Mouse (Mus musculus): Measurements from ENCODE around the gene Aoc3. TPM values are rescaled to one million over a fixed set of nuclear protein-coding genes. Genes with fewer than 3 reads are reported as not detected.

Gene Aoc3
- total and polyA plus RNA-seq, 3 experiments = 0.62 to 2.2 TPM; not detected in 1

GRCm38 (mm10) chr11:101355916-101356315 lies 25.5 kb downstream of the Aoc3 start:
- H3K4me3 ChIP-seq (ENCODE audit: control insufficient read depth in 1 of 2, insufficient read depth in 1 of 2, low read depth in 2 of 2, low read length in 2 of 2) = no peak overlapping the region
- H3K27me3 ChIP-seq (ENCODE audit: control insufficient read depth in 1 of 2, insufficient read depth in 2 of 2, low read length in 2 of 2) = peaks cover 0 to 8% of the 10 kb centered on the region in 2 experiments
- H3K79me2 ChIP-seq (ENCODE audit: control insufficient read depth, insufficient read depth, low read length, poor library complexity) = no peaks in the 10 kb centered on the region
- H3K36me3 ChIP-seq (ENCODE audit: control insufficient read depth in 1 of 2, insufficient read depth in 2 of 2, low read length in 2 of 2) = peaks cover 0 to 10% of the 10 kb centered on the region in 2 experiments; a peak in 2 of 4 replicates
- H3K9me3 ChIP-seq (replicated peaks; ENCODE audit: insufficient read depth, low read length) = no peaks in the 10 kb centered on the region
- DNase-seq (ENCODE audit: low read depth, low spot score) = no peak
- H3K27ac ChIP-seq (ENCODE audit: control insufficient read depth, low read depth, low read length) = no peak overlapping the region
- TF ChIP-seq BHLHE40 (IDR thresholded peaks at IDR 0.05; ENCODE audit: borderline replicate concordance, low read depth, low read length) (no peak), ZNF384 (IDR thresholded peaks at IDR 0.05; ENCODE audit: low read depth, low read length) (peak; percentile 42; the same call in 1 of the 2 replicates)
- peaks cover 11 to 14% of the 10 kb centered on the region in 2 experiments for H3K4me1 ChIP-seq (ENCODE audit: control insufficient read depth in 1 of 2, insufficient read depth in 2 of 2, low read length in 2 of 2)
- H3K9ac ChIP-seq (ENCODE audit: control insufficient read depth, low read depth, low read length, poor library complexity, severe bottlenecking) = no peak overlapping the region

GRCm38 (mm10) chr11:101357505-101358182 lies 27.2 kb downstream of the Aoc3 start:
- Histone ChIP-seq H3K36me3 (ENCODE audit: control insufficient read depth in 1 of 2, insufficient read depth in 2 of 2, low read length in 2 of 2) (peaks cover 0 to 10% of the 10 kb centered on the region in 2 experiments; a peak in 2 of 4 replicates), H3K4me3 (ENCODE audit: control insufficient read depth in 1 of 2, insufficient read depth in 1 of 2, low read depth in 2 of 2, low read length in 2 of 2) (no peak overlapping the region), H3K27ac (ENCODE audit: control insufficient read depth, low read depth, low read length) (no peak overlapping the region), H3K4me1 (ENCODE audit: control insufficient read depth in 1 of 2, insufficient read depth in 2 of 2, low read length in 2 of 2) (peaks cover 11 to 14% of the 10 kb centered on the region in 2 experiments), H3K79me2 (ENCODE audit: control insufficient read depth, insufficient read depth, low read length, poor library complexity) (no peaks in the 10 kb centered on the region), H3K9me3 (replicated peaks; ENCODE audit: insufficient read depth, low read length) (no peaks in the 10 kb centered on the region), H3K27me3 (ENCODE audit: control insufficient read depth in 1 of 2, insufficient read depth in 2 of 2, low read length in 2 of 2) (peaks cover 0 to 8% of the 10 kb centered on the region in 2 experiments; a peak in 3 of 4 replicates), H3K9ac (ENCODE audit: control insufficient read depth, low read depth, low read length, poor library complexity, severe bottlenecking) (no peak overlapping the region)
- peak; percentile 84 for DNase-seq (ENCODE audit: low read depth, low spot score)
- TF ChIP-seq SMC3 (IDR thresholded peaks at IDR 0.05; ENCODE audit: low read depth, low read length) (no peak), ZKSCAN1 (IDR thresholded peaks at IDR 0.05; ENCODE audit: low read depth, low read length) (no peak), NRF1 (IDR thresholded peaks at IDR 0.05; ENCODE audit: insufficient read depth, low read depth, low read length, poor library complexity, severe bottlenecking) (no peak), JUND (IDR thresholded peaks at IDR 0.05; ENCODE audit: low read depth, low read length) (no peak), TCF12 (IDR thresholded peaks at IDR 0.05; ENCODE audit: low read depth, low read length) (peak; percentile 75; the same call in 1 of the 2 replicates), GATA1 (IDR thresholded peaks at IDR 0.05; ENCODE audit: low read depth, low read length) (peak; percentile 75), RCOR1 (IDR thresholded peaks at IDR 0.05; ENCODE audit: low read depth, low read length) (peak; percentile 79), ETS1 (IDR thresholded peaks at IDR 0.05; ENCODE audit: low read depth, low read length) (peak; percentile 43; the same call in 1 of the 2 replicates), ZNF384 (IDR thresholded peaks at IDR 0.05; ENCODE audit: low read depth, low read length) (peak; percentile 95), EP300 (IDR thresholded peaks at IDR 0.05; ENCODE audit: low read depth in 1 of 2, low read length in 2 of 2) (peak; percentile 50 to 80), TAL1 (IDR thresholded peaks at IDR 0.05; ENCODE audit: low read length) (peak; percentile 21; the same call in 1 of the 2 replicates), MYB (IDR thresholded peaks at IDR 0.05; ENCODE audit: low read depth, low read length) (peak; percentile 52; the same call in 1 of the 2 replicates), KAT2A (conservative IDR thresholded peaks at IDR 0.05; ENCODE audit: low read depth, low read length) (no peak), SIN3A (IDR thresholded peaks at IDR 0.05; ENCODE audit: low read length) (peak; percentile 25), BHLHE40 (IDR thresholded peaks at IDR 0.05; ENCODE audit: borderline replicate concordance, low read depth, low read length) (no peak)

Measured in MEL (cell line).